12 mouse cellular contexts compared by ENCODE assay signal in the genomic region with DNA sequence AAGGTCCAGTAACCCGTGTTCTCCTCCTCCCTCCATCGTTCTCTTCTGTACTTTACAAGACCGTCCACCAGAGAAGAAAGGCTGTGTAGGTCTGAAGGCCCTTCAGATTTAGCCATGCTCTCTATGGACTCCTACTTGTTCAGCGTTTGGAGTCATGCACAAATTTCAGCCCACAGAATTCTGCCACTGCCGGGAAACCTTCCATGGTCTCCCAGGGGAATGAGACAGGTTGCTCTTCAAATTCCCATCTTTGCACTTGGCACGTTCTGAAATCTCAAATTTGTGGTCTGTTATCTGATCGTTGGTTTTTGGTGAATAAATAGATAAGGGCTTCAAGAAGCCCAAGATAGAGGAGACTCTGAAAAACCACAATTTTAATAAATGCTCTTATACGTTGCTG. TPM values are rescaled to one million over a fixed set of nuclear protein-coding genes. Genes with fewer than 3 reads are reported as not detected.
DNase-seq lines count a peak whose midpoint lies in the region; ATAC-seq and TF ChIP-seq lines count a peak whose summit lies in the region.
"Had no signal": no experiment of that assay in that cellular context is flagged by ENCODE, and none has a peak within 500 bp of the region (broad histone marks: within the 10 kb centered on the region; RNA-seq: fewer than 3 reads in every experiment).

No protein-coding gene starts in this region.

- no peaks in the 10 kb centered on the region for H3K27me3 ChIP-seq in kidney, postnatal 0 days (ENCODE audit: insufficient read depth, low read length)
- H3K27me3 ChIP-seq in embryonic facial prominence, embryonic 14.5 days (replicated peaks; ENCODE audit: control insufficient read depth, insufficient read depth, low read length), result no peaks in the 10 kb centered on the region
- peaks cover 50% of the 10 kb centered on the region for H3K27me3 ChIP-seq in liver, embryonic 12.5 days (replicated peaks)

- H3K4me3 ChIP-seq in kidney, postnatal 0 days (replicated peaks; ENCODE audit: low read depth, low read length), result no peak overlapping the region
- H3K4me3 ChIP-seq in bone marrow macrophage, adult 2 months (ENCODE audit: insufficient read depth, low read length), result peak overlapping the region; percentile 4; the same call in 1 of the 2 replicates
- no peak overlapping the region for H3K4me3 ChIP-seq in embryonic facial prominence, embryonic 14.5 days (ENCODE audit: low read depth, low read length)
- H3K4me3 ChIP-seq in liver, embryonic 12.5 days, result no peak overlapping the region

- no peaks in the 10 kb centered on the region for H3K4me1 ChIP-seq in kidney, postnatal 0 days (replicated peaks; ENCODE audit: insufficient read depth, low read length)
- H3K4me1 ChIP-seq in bone marrow macrophage, adult 2 months (ENCODE audit: control insufficient read depth, insufficient read depth, low read length), result peaks cover 9% of the 10 kb centered on the region
- H3K4me1 ChIP-seq in embryonic facial prominence, embryonic 14.5 days (ENCODE audit: control insufficient read depth, insufficient read depth, low read length), result peaks cover 17% of the 10 kb centered on the region; the same call in 1 of the 2 replicates
- H3K4me1 ChIP-seq in liver, embryonic 12.5 days, result peaks cover 18% of the 10 kb centered on the region; the same call in 1 of the 2 replicates

- no peak for ATAC-seq in kidney, postnatal 0 days (replicated peaks; ENCODE audit: low FRiP score, low read depth)
- ATAC-seq in embryonic facial prominence, embryonic 14.5 days (ENCODE audit: low read depth), result no peak
- ATAC-seq in liver, embryonic 12.5 days, result no peak

- no peaks in the 10 kb centered on the region for H3K9me3 ChIP-seq in kidney, postnatal 0 days (replicated peaks; ENCODE audit: low read length)
- H3K9me3 ChIP-seq in embryonic facial prominence, embryonic 14.5 days (ENCODE audit: control insufficient read depth, low read length), result no peaks in the 10 kb centered on the region
- no peaks in the 10 kb centered on the region for H3K9me3 ChIP-seq in liver, embryonic 12.5 days (replicated peaks)

- TF ChIP-seq POLR2A in bone marrow macrophage, adult 2 months (IDR thresholded peaks at IDR 0.05; ENCODE audit: borderline replicate concordance, low read depth, low read length), result no peak

- no peak overlapping the region for H3K9ac ChIP-seq in kidney, postnatal 0 days (ENCODE audit: low read depth, low read length)
- no peak overlapping the region for H3K9ac ChIP-seq in embryonic facial prominence, embryonic 14.5 days (ENCODE audit: low read depth, low read length)
- no peak overlapping the region for H3K9ac ChIP-seq in liver, embryonic 12.5 days

- no peak overlapping the region for H3K27ac ChIP-seq in kidney, postnatal 0 days
- H3K27ac ChIP-seq in bone marrow macrophage, adult 2 months (ENCODE audit: insufficient read depth, low read depth, low read length), result no peak overlapping the region
- H3K27ac ChIP-seq in embryonic facial prominence, embryonic 14.5 days (replicated peaks; ENCODE audit: low read depth, low read length), result peak overlapping the region; percentile 94; the same call in 1 of the 2 replicates
- no peak overlapping the region for H3K27ac ChIP-seq in liver, embryonic 12.5 days

- H3K36me3 ChIP-seq in kidney, postnatal 0 days (ENCODE audit: insufficient read depth, low read length), result no peaks in the 10 kb centered on the region
- H3K36me3 ChIP-seq in embryonic facial prominence, embryonic 14.5 days (ENCODE audit: control insufficient read depth, insufficient read depth, low read length), result no peaks in the 10 kb centered on the region
- no peaks in the 10 kb centered on the region for H3K36me3 ChIP-seq in liver, embryonic 12.5 days
- H3K36me3 ChIP-seq: G1E had no signal

- H3K4me2 ChIP-seq in kidney, postnatal 0 days (ENCODE audit: low read length), result peak overlapping the region; percentile 89; the same call in 1 of the 2 replicates
- peak overlapping the region; percentile 85 for H3K4me2 ChIP-seq in embryonic facial prominence, embryonic 14.5 days (ENCODE audit: low read depth, low read length)
- peak overlapping the region; percentile 88; the same call in 1 of the 2 replicates for H3K4me2 ChIP-seq in liver, embryonic 12.5 days

- 73% methylated on average over 8 of the region's 8 CpGs for WGBS in kidney, postnatal 0 days
- WGBS in embryonic facial prominence, embryonic 14.5 days, result 76% methylated on average over 8 of the region's 8 CpGs
- 34% methylated on average over 8 of the region's 8 CpGs for WGBS in liver, embryonic 12.5 days (ENCODE audit: insufficient replicate concordance)

- DNase-seq in kidney, postnatal 0 days (ENCODE audit: low spot score), result no peak
- DNase-seq in kidney, adult 11 months, result no peak
- DNase-seq in embryonic facial prominence, embryonic 14.5 days (ENCODE audit: low spot score), result no peak
- no peak for DNase-seq in thymus, postnatal 10 days (ENCODE audit: low spot score in 2 of 2)
- DNase-seq in urinary bladder, adult 2 months (ENCODE audit: low spot score), result no peak
- DNase-seq: embryo, embryonic 11 days; heart, postnatal 10 days; lung, adult 18-20 months; thymus, adult 2 months had no signal

- TF ChIP-seq CTCF in kidney, postnatal 0 days (IDR thresholded peaks at IDR 0.05; ENCODE audit: low read depth), result no peak
- no peak for TF ChIP-seq CTCF in bone marrow macrophage, adult 2 months (IDR thresholded peaks at IDR 0.05; ENCODE audit: low read depth, low read length)

RNA-seq across cellular contexts. Expression of a gene that starts 1.2 kb away (rescaled TPM):
- 8.6 and 8.7 TPM in 2 replicates for polyA plus RNA-seq in kidney, postnatal 0 days (2015; fragmentation: Nextera tagmentation; extraction: Ambion mirVana)
- polyA plus RNA-seq in bone marrow macrophage, adult 2 months (2012; ENCODE audit: insufficient read depth, insufficient read length, missing spikeins), result 131 TPM in 2 replicates
- 69.7 and 74.4 TPM in 2 replicates for polyA plus RNA-seq in embryonic facial prominence, embryonic 14.5 days (2014; fragmentation: Nextera tagmentation; extraction: Ambion mirVana)
- polyA plus RNA-seq in liver, embryonic 12.5 days (2016; fragmentation: Nextera tagmentation; extraction: Ambion mirVana), result 2.3 and 2.4 TPM in 2 replicates
- polyA plus RNA-seq in urinary bladder, adult 2 months (2012; rRNA removed), result 19.3 and 22.3 TPM in 2 replicates
